Mouse (Mus musculus): ENCODE results near the gene H2-M5. TPM values are rescaled to one million over a fixed set of nuclear protein-coding genes. Genes with fewer than 3 reads are reported as not detected.

Gene H2-M5
- total and polyA plus RNA-seq, 3 experiments = 0.11 TPM; not detected in 2

DNA sequence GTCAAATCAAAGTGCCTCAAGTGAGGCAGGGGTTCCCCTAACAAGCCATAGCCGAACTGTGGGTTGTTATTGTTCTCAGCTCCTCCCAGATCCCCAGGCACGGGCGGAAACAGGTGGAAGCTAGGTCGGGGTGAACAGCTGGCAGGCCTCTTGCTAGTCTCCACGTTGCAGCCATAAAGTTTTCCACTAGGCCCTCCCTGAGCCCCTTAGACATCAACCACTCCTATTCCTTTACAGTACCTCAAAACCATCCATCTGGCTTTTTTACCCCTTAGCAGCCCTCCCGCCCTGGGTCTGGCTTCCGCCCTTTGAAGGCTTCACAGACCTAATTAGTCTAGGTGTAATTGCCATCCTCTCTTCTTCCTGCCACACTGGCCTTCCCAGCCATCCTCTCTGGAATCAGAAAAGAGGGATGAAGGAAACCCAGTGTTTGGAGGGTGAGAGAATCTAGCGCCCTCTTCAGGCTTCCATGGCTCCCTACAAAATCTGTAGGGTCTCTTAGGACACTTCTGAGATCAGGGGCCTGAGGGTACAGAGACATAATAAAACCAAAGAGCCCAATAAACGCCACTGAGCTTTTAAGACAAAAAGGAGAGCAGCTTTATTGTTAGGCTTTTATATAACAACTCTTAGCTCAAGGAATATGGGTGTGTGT is 45.1 kb downstream of the H2-M5 start:
- peaks cover 16% of the 10 kb centered on the region for H3K27me3 ChIP-seq (ENCODE audit: insufficient read depth, low read length)
- no peak for TF ChIP-seq GATA2 (IDR thresholded peaks at IDR 0.05; ENCODE audit: borderline replicate concordance, low read depth, low read length)
- no peak for TF ChIP-seq POLR2AphosphoS5 (IDR thresholded peaks at IDR 0.05; ENCODE audit: insufficient replicate concordance, low read depth, low read length)
- no peak for TF ChIP-seq CTCF (IDR thresholded peaks at IDR 0.05; ENCODE audit: low read depth, low read length)
- no peak for TF ChIP-seq GATA1 (IDR thresholded peaks at IDR 0.05; ENCODE audit: borderline replicate concordance, low read length)
- no peak for TF ChIP-seq TAL1 (conservative IDR thresholded peaks at IDR 0.05; ENCODE audit: low read depth, low read length)
- ATAC-seq (ENCODE audit: extremely low read depth, insufficient number of reproducible peaks, low FRiP score, poor library complexity, severe bottlenecking) (no peak), DNase-seq (ENCODE audit: low spot score) (no peak)
- peaks cover 26% of the 10 kb centered on the region for H3K36me3 ChIP-seq (replicated peaks)
- H3K4me3 ChIP-seq (ENCODE audit: low read depth, low read length) = no peak overlapping the region
- peaks cover 4% of the 10 kb centered on the region for H3K4me1 ChIP-seq (ENCODE audit: insufficient read depth, low read depth, low read length)
- H3K9me3 ChIP-seq (replicated peaks) = peaks cover 7% of the 10 kb centered on the region

DNA sequence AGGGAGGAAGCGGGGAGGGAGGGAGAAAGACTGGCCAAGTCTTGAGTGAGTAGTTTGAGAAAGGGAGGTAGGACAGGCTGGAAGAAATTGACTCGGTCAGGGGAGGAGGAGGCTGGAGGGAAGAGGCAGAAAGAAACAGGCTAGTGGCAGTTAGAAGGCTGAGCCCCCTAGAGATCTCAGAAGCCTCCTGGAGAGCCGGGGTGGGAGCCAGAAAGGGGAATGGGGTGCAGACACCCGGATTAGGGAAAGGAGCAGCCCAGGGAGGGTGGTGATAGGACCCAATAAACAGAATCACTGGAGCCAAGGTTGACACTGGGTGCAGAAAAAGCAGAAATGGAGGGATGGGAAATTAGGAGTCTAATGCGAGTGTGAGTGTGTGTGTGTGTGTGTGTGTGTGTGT is 45.6 kb downstream of the H2-M5 start:
- Histone ChIP-seq H3K27me3 (ENCODE audit: insufficient read depth, low read length) (peaks cover 20% of the 10 kb centered on the region), H3K9me3 (replicated peaks) (peaks cover 7% of the 10 kb centered on the region), H3K36me3 (replicated peaks) (peaks cover 20% of the 10 kb centered on the region), H3K4me1 (ENCODE audit: insufficient read depth, low read depth, low read length) (peaks cover 3% of the 10 kb centered on the region; the same call in 1 of the 2 replicates), H3K4me3 (ENCODE audit: low read depth, low read length) (no peak overlapping the region)
- no peak for ATAC-seq (ENCODE audit: extremely low read depth, insufficient number of reproducible peaks, low FRiP score, poor library complexity, severe bottlenecking)
- DNase-seq (ENCODE audit: low spot score) = no peak
- TF ChIP-seq TAL1 (conservative IDR thresholded peaks at IDR 0.05; ENCODE audit: low read depth, low read length) = no peak
- TF ChIP-seq GATA2 (IDR thresholded peaks at IDR 0.05; ENCODE audit: borderline replicate concordance, low read depth, low read length) = no peak
- TF ChIP-seq CTCF (IDR thresholded peaks at IDR 0.05; ENCODE audit: low read depth, low read length) = no peak
- no peak for TF ChIP-seq GATA1 (IDR thresholded peaks at IDR 0.05; ENCODE audit: borderline replicate concordance, low read length)
- TF ChIP-seq POLR2AphosphoS5 (IDR thresholded peaks at IDR 0.05; ENCODE audit: insufficient replicate concordance, low read depth, low read length) = no peak

DNA sequence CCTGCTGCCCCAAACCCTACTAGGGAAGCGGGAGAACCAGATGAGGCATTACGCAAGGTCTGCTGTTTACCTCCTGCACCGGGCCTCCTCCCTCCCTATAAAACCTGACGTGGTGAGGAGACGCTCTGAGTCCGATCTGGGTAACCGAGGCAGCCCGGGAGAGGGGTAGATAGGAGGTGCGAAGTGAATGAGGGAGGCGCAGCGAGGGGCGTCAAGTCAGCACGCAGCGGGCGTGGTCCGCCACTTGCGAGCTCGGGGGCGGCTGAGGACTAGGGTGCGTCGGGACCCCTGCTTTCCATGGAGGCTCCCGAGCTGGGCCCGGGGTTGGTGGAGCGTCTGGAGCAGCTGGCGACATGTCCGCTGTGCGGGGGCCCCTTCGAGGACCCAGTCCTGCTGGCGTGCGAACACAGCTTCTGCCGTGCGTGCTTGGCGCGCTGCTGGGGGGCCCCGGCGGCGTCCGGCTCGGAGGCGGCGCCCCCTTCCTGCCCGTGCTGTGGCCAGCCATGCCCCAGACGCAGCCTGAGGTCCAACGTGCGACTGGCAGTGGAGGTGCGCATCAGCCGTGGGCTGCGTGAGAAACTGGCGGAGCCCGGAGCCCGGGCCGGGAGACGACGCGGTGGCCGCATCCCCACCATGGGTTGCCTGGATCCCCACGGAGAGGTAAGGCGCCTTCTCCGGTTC is 46.4 kb downstream of the H2-M5 start, which contains the start of gene Rnf39:
Gene Rnf39 (plus strand): TSS at position 128 of the 681 bp plus-strand sequence.
- ATAC-seq (ENCODE audit: extremely low read depth, insufficient number of reproducible peaks, low FRiP score, poor library complexity, severe bottlenecking) = no peak
- peaks cover 3% of the 10 kb centered on the region; the same call in 1 of the 2 replicates for H3K4me1 ChIP-seq (ENCODE audit: insufficient read depth, low read depth, low read length)
- no peak for DNase-seq (ENCODE audit: low spot score)
- H3K36me3 ChIP-seq (replicated peaks) = peaks cover 12% of the 10 kb centered on the region
- peaks cover 7% of the 10 kb centered on the region for H3K9me3 ChIP-seq (replicated peaks)
- peaks cover 22% of the 10 kb centered on the region for H3K27me3 ChIP-seq (ENCODE audit: insufficient read depth, low read length)
- TF ChIP-seq GATA2 (IDR thresholded peaks at IDR 0.05; ENCODE audit: borderline replicate concordance, low read depth, low read length) (no peak), TAL1 (conservative IDR thresholded peaks at IDR 0.05; ENCODE audit: low read depth, low read length) (no peak), CTCF (IDR thresholded peaks at IDR 0.05; ENCODE audit: low read depth, low read length) (no peak), POLR2AphosphoS5 (IDR thresholded peaks at IDR 0.05; ENCODE audit: insufficient replicate concordance, low read depth, low read length) (no peak), GATA1 (IDR thresholded peaks at IDR 0.05; ENCODE audit: borderline replicate concordance, low read length) (no peak)
- no peak within 1 kb of the TSS for H3K4me3 ChIP-seq (ENCODE audit: low read depth, low read length)

DNA sequence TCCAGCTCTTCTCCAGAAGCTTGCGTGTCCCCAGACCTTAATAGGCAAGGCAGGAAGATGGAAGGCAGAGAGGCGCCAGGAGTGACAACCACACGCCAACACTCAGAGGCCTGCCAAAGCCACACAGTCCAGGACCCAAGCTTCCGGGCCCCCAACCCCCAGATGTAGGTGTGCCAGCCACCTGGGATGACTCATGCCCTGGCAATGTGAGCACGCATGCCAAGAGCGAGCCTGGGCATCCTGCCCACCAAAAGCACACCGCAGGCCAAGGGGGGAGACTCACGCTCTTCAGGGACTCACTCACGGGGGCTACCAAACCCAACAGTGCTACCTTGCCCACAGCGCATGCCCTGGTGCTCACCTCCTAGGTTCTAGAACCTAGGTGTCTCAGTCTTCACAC is 46.9 kb downstream of the H2-M5 start:
- ATAC-seq (ENCODE audit: extremely low read depth, insufficient number of reproducible peaks, low FRiP score, poor library complexity, severe bottlenecking) = no peak
- DNase-seq (ENCODE audit: low spot score) = no peak
- peaks cover 6% of the 10 kb centered on the region for H3K9me3 ChIP-seq (replicated peaks)
- peaks cover 3% of the 10 kb centered on the region; the same call in 1 of the 2 replicates for H3K4me1 ChIP-seq (ENCODE audit: insufficient read depth, low read depth, low read length)
- H3K36me3 ChIP-seq (replicated peaks) = peaks cover 7% of the 10 kb centered on the region
- H3K4me3 ChIP-seq (ENCODE audit: low read depth, low read length) = no peak overlapping the region
- H3K27me3 ChIP-seq (ENCODE audit: insufficient read depth, low read length) = peaks cover 22% of the 10 kb centered on the region
- no peak for TF ChIP-seq GATA1 (IDR thresholded peaks at IDR 0.05; ENCODE audit: borderline replicate concordance, low read length)
- no peak for TF ChIP-seq CTCF (IDR thresholded peaks at IDR 0.05; ENCODE audit: low read depth, low read length)
- no peak for TF ChIP-seq TAL1 (conservative IDR thresholded peaks at IDR 0.05; ENCODE audit: low read depth, low read length)
- TF ChIP-seq POLR2AphosphoS5 (IDR thresholded peaks at IDR 0.05; ENCODE audit: insufficient replicate concordance, low read depth, low read length) = no peak
- TF ChIP-seq GATA2 (IDR thresholded peaks at IDR 0.05; ENCODE audit: borderline replicate concordance, low read depth, low read length) = no peak

DNA sequence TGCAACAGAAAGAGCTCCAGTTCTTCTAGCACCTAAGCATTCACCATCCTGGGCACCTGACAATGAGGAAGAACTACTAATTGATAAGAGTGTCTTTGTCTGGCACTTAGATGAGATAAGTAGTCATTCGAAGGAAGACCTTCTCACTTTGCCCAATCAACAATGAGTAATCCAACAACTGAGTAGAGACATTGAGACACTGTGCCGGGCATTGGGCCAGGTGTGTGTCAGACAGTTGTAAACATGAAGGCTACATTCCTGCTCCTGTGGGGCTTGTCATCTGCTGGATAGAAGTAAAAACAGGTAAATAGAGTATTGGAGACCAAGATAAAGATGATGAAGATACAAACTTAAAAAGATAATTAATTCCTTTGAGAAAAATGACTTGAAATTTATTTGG is 51.3 kb downstream of the H2-M5 start:
- no peaks in the 10 kb centered on the region for H3K9me3 ChIP-seq (replicated peaks)
- no peak for TF ChIP-seq CTCF (IDR thresholded peaks at IDR 0.05; ENCODE audit: low read depth, low read length)
- no peak for TF ChIP-seq GATA2 (IDR thresholded peaks at IDR 0.05; ENCODE audit: borderline replicate concordance, low read depth, low read length)
- TF ChIP-seq POLR2AphosphoS5 (IDR thresholded peaks at IDR 0.05; ENCODE audit: insufficient replicate concordance, low read depth, low read length) = no peak
- TF ChIP-seq TAL1 (conservative IDR thresholded peaks at IDR 0.05; ENCODE audit: low read depth, low read length) = no peak
- no peak for TF ChIP-seq GATA1 (IDR thresholded peaks at IDR 0.05; ENCODE audit: borderline replicate concordance, low read length)
- ATAC-seq (ENCODE audit: extremely low read depth, insufficient number of reproducible peaks, low FRiP score, poor library complexity, severe bottlenecking) = no peak
- H3K27me3 ChIP-seq (ENCODE audit: insufficient read depth, low read length) = peaks cover 26% of the 10 kb centered on the region
- H3K4me1 ChIP-seq (ENCODE audit: insufficient read depth, low read depth, low read length) = 0 out of 2 replicates have a peak, but pooled peaks cover 3% of the 10 kb centered on the region
- DNase-seq (ENCODE audit: low spot score) = no peak
- H3K4me3 ChIP-seq (ENCODE audit: low read depth, low read length) = no peak overlapping the region
- H3K36me3 ChIP-seq (replicated peaks) = no peaks in the 10 kb centered on the region

Other genes starting within 250 kb of the H2-M5 start
Only the 20 nearest of the 24 such genes appear.
- not detected in 2 replicates for gene H2-M10.6, start 177.4 kb downstream of the H2-M5 start, total RNA-seq (2014; fragmentation: Nextera tagmentation)
- gene H2-M10.6, start 177.4 kb downstream of the H2-M5 start, total RNA-seq (2017) = 0.06 TPM in 1 of 2 replicates, not detected in the other
- not detected in 2 replicates for gene H2-M10.6, start 177.4 kb downstream of the H2-M5 start, polyA plus RNA-seq (2012)
- gene Trim26, start 152.4 kb downstream of the H2-M5 start, total RNA-seq (2014; fragmentation: Nextera tagmentation) = 31.8 and 39.7 TPM in 2 replicates
- 12.5 TPM in 2 replicates for gene Trim26, start 152.4 kb downstream of the H2-M5 start, total RNA-seq (2017)
- 11.7 and 13.4 TPM in 2 replicates for gene Trim26, start 152.4 kb downstream of the H2-M5 start, polyA plus RNA-seq (2012)
- gene Trim15, start 122.3 kb downstream of the H2-M5 start, total RNA-seq (2014; fragmentation: Nextera tagmentation) = not detected in 2 replicates
- gene Trim15, start 122.3 kb downstream of the H2-M5 start, total RNA-seq (2017) = 0.22 TPM in 1 of 2 replicates, not detected in the other
- gene Trim15, start 122.3 kb downstream of the H2-M5 start, polyA plus RNA-seq (2012) = not detected in 2 replicates
- 8.3 and 18.1 TPM in 2 replicates for gene Trim10, start 120.0 kb downstream of the H2-M5 start, total RNA-seq (2014; fragmentation: Nextera tagmentation)
- gene Trim10, start 120.0 kb downstream of the H2-M5 start, total RNA-seq (2017) = 16.2 and 17.5 TPM in 2 replicates
- gene Trim10, start 120.0 kb downstream of the H2-M5 start, polyA plus RNA-seq (2012) = 2.7 and 6.1 TPM in 2 replicates
- gene Trim40, start 99.4 kb downstream of the H2-M5 start, total RNA-seq (2014; fragmentation: Nextera tagmentation) = not detected in 2 replicates
- gene Trim40, start 99.4 kb downstream of the H2-M5 start, total RNA-seq (2017) = 0.12 TPM in 1 of 2 replicates, not detected in the other
- not detected in 2 replicates for gene Trim40, start 99.4 kb downstream of the H2-M5 start, polyA plus RNA-seq (2012)
- gene Trim31, start 91.4 kb downstream of the H2-M5 start, total RNA-seq (2014; fragmentation: Nextera tagmentation) = not detected in 2 replicates
- not detected in 2 replicates for gene Trim31, start 91.4 kb downstream of the H2-M5 start, total RNA-seq (2017)
- gene Trim31, start 91.4 kb downstream of the H2-M5 start, polyA plus RNA-seq (2012) = not detected in 2 replicates
- not detected in 2 replicates for gene Rnf39, start 46.6 kb downstream of the H2-M5 start, total RNA-seq (2014; fragmentation: Nextera tagmentation)
- gene Rnf39, start 46.6 kb downstream of the H2-M5 start, total RNA-seq (2017) = not detected in 2 replicates
- gene Rnf39, start 46.6 kb downstream of the H2-M5 start, polyA plus RNA-seq (2012) = not detected in 2 replicates
- gene Ppp1r11, start 37.8 kb downstream of the H2-M5 start, total RNA-seq (2014; fragmentation: Nextera tagmentation) = 113 and 130 TPM in 2 replicates
- gene Ppp1r11, start 37.8 kb downstream of the H2-M5 start, total RNA-seq (2017) = 104 and 113 TPM in 2 replicates
- gene Ppp1r11, start 37.8 kb downstream of the H2-M5 start, polyA plus RNA-seq (2012) = 247 and 300 TPM in 2 replicates
- gene Znrd1, start 31.0 kb downstream of the H2-M5 start, total RNA-seq (2014; fragmentation: Nextera tagmentation) = 154 and 169 TPM in 2 replicates
- 123 and 127 TPM in 2 replicates for gene Znrd1, start 31.0 kb downstream of the H2-M5 start, total RNA-seq (2017)
- 4.7 and 6.8 TPM in 2 replicates for gene Znrd1, start 31.0 kb downstream of the H2-M5 start, polyA plus RNA-seq (2012)
- 17.3 and 18.0 TPM in 2 replicates for gene Znrd1as, start 30.9 kb downstream of the H2-M5 start, total RNA-seq (2014; fragmentation: Nextera tagmentation)
- 23.3 and 35.1 TPM in 2 replicates for gene Znrd1as, start 30.9 kb downstream of the H2-M5 start, total RNA-seq (2017)
- 0.77 and 0.95 TPM in 2 replicates for gene Znrd1as, start 30.9 kb downstream of the H2-M5 start, polyA plus RNA-seq (2012)
- not detected in 2 replicates for gene 2410137M14Rik, start 8.3 kb downstream of the H2-M5 start, total RNA-seq (2014; fragmentation: Nextera tagmentation)
- gene 2410137M14Rik, start 8.3 kb downstream of the H2-M5 start, total RNA-seq (2017) = 0.16 TPM in 1 of 2 replicates, not detected in the other
- gene 2410137M14Rik, start 8.3 kb downstream of the H2-M5 start, polyA plus RNA-seq (2012) = not detected in 2 replicates
- gene Zfp57, start 11.6 kb upstream of the H2-M5 start, total RNA-seq (2014; fragmentation: Nextera tagmentation) = not detected in 2 replicates
- gene Zfp57, start 11.6 kb upstream of the H2-M5 start, total RNA-seq (2017) = 0.35 and 0.44 TPM in 2 replicates
- gene Zfp57, start 11.6 kb upstream of the H2-M5 start, polyA plus RNA-seq (2012) = not detected in 2 replicates
- gene Mog, start 33.9 kb upstream of the H2-M5 start, total RNA-seq (2014; fragmentation: Nextera tagmentation) = not detected in 2 replicates
- 0.05 TPM in 1 of 2 replicates, not detected in the other for gene Mog, start 33.9 kb upstream of the H2-M5 start, total RNA-seq (2017)
- gene Mog, start 33.9 kb upstream of the H2-M5 start, polyA plus RNA-seq (2012) = not detected in 2 replicates
- 35.2 and 36.4 TPM in 2 replicates for gene Gabbr1, start 56.4 kb upstream of the H2-M5 start, total RNA-seq (2014; fragmentation: Nextera tagmentation)
- gene Gabbr1, start 56.4 kb upstream of the H2-M5 start, total RNA-seq (2017) = 11.7 and 12.4 TPM in 2 replicates
- gene Gabbr1, start 56.4 kb upstream of the H2-M5 start, polyA plus RNA-seq (2012) = 31.9 and 42.6 TPM in 2 replicates
- not detected in 2 replicates for gene Olfr90, start 99.0 kb upstream of the H2-M5 start, total RNA-seq (2014; fragmentation: Nextera tagmentation)
- 0.06 and 0.27 TPM in 2 replicates for gene Olfr90, start 99.0 kb upstream of the H2-M5 start, total RNA-seq (2017)
- not detected in 2 replicates for gene Olfr90, start 99.0 kb upstream of the H2-M5 start, polyA plus RNA-seq (2012)
- gene Olfr91, start 108.7 kb upstream of the H2-M5 start, total RNA-seq (2014; fragmentation: Nextera tagmentation) = not detected in 2 replicates
- 0.05 and 0.06 TPM in 2 replicates for gene Olfr91, start 108.7 kb upstream of the H2-M5 start, total RNA-seq (2017)
- gene Olfr91, start 108.7 kb upstream of the H2-M5 start, polyA plus RNA-seq (2012) = not detected in 2 replicates
- gene Olfr92, start 130.6 kb upstream of the H2-M5 start, total RNA-seq (2014; fragmentation: Nextera tagmentation) = not detected in 2 replicates
- not detected in 2 replicates for gene Olfr92, start 130.6 kb upstream of the H2-M5 start, total RNA-seq (2017)
- not detected in 2 replicates for gene Olfr92, start 130.6 kb upstream of the H2-M5 start, polyA plus RNA-seq (2012)
- not detected in 2 replicates for gene Olfr93, start 172.0 kb upstream of the H2-M5 start, total RNA-seq (2014; fragmentation: Nextera tagmentation)
- 0.06 and 0.27 TPM in 2 replicates for gene Olfr93, start 172.0 kb upstream of the H2-M5 start, total RNA-seq (2017)
- gene Olfr93, start 172.0 kb upstream of the H2-M5 start, polyA plus RNA-seq (2012) = not detected in 2 replicates
- gene Ubd, start 204.4 kb upstream of the H2-M5 start, total RNA-seq (2014; fragmentation: Nextera tagmentation) = not detected in 2 replicates
- not detected in 2 replicates for gene Ubd, start 204.4 kb upstream of the H2-M5 start, total RNA-seq (2017)
- not detected in 2 replicates for gene Ubd, start 204.4 kb upstream of the H2-M5 start, polyA plus RNA-seq (2012)
- gene Olfr94, start 211.5 kb upstream of the H2-M5 start, total RNA-seq (2014; fragmentation: Nextera tagmentation) = not detected in 2 replicates
- 0.06 and 0.11 TPM in 2 replicates for gene Olfr94, start 211.5 kb upstream of the H2-M5 start, total RNA-seq (2017)
- gene Olfr94, start 211.5 kb upstream of the H2-M5 start, polyA plus RNA-seq (2012) = not detected in 2 replicates